7 mouse cellular contexts compared by ENCODE assay signal in genomic region chr5:143547384-143547783, GRCm38 (mm10). TPM values are rescaled to one million over a fixed set of nuclear protein-coding genes. Genes with fewer than 3 reads are reported as not detected.
A peak's percentile ranks its signal among the peaks of the same experiment; 100 is the strongest.
DNase-seq lines count a peak whose midpoint lies in the region; ATAC-seq and TF ChIP-seq lines count a peak whose summit lies in the region.

No protein-coding gene starts in this region.

- peaks cover 9% of the 10 kb centered on the region for H3K4me1 ChIP-seq in lung, adult 2 months (ENCODE audit: control insufficient read depth, insufficient read depth, low read length)

- peak; percentile 79 for ATAC-seq in granulocyte monocyte progenitor cell, adult 5-6 weeks (replicated peaks; ENCODE audit: poor library complexity, severe bottlenecking)

- no peak overlapping the region for H3K4me3 ChIP-seq in lung, adult 2 months (replicated peaks; ENCODE audit: extremely low read depth, low read depth, low read length)

- peak; percentile 87 for DNase-seq in CD4-positive helper T cell, adult 2 months (ENCODE audit: low read depth, low spot score)
- peak; percentile 61 for DNase-seq in Muller cell, postnatal 12 days (ENCODE audit: inconsistent ontology term)
- peak; percentile 73 to 82 for DNase-seq in cerebellum, postnatal 10 days
- DNase-seq in layer of hippocampus, adult 18-20 months (ENCODE audit: low spot score in 2 of 2): peak; percentile 64 to 88
- DNase-seq in lung, adult 2 months: peak; percentile 82
- DNase-seq in right cerebral cortex, postnatal 10 days (ENCODE audit: low spot score in 2 of 2): peak; percentile 71 to 72

- TF ChIP-seq POLR2A in lung, adult 2 months (IDR thresholded peaks at IDR 0.05; ENCODE audit: borderline replicate concordance, extremely low read depth, low read depth, low read length): no peak

- peak; percentile 100 for TF ChIP-seq CTCF in lung, adult 2 months (IDR thresholded peaks at IDR 0.05; ENCODE audit: insufficient read depth, low read length)

- 5% methylated on average over 11 of the region's 11 CpGs for WGBS in lung, adult 2 months

RNA-seq across cellular contexts. Expression of gene Rac1, which starts 19.5 kb away (rescaled TPM):
- 349 and 471 TPM in 2 replicates for total RNA-seq in granulocyte monocyte progenitor cell, adult 5-6 weeks (2014; fragmentation: Nextera tagmentation)
- 118 and 134 TPM in 2 replicates for total RNA-seq in granulocyte monocyte progenitor cell, adult 5-6 weeks (2017)
- 100 to 1,000 TPM; 405 to 421 TPM for total RNA-seq in layer of hippocampus, adult 18-20 months (2021)
- polyA plus RNA-seq in lung, adult 2 months (2012; rRNA removed): 228 and 400 TPM in 2 replicates
